Mouse (Mus musculus) midbrain, embryonic 13.5 days (tissue): ENCODE measurements at regions not wholly inside any gene's neighbourhood (a gene's known extent, or its start where the extent isn't known, plus 50 kb on each side); places are given as distances from the start of the nearest gene placed in this dataset.
A peak's percentile ranks its signal among the peaks of the same experiment; 100 is the strongest.

Experiments used
- ATAC-seq: fragments of 200-750 bp; cut with Nextera tagmentation; 2 replicates; pipeline ENCODE4 v1.8.0; 2017; ENCODE audit warnings: mild to moderate bottlenecking, moderate TSS enrichment, moderate library complexity
- H3K27ac ChIP-seq: fragments of 300-500 bp; sonication (generic); 2 replicates; pipeline ENCODE4 v1.5.1; 2015; ENCODE audit warnings: inconsistent platforms, mild to moderate bottlenecking, moderate library complexity
- H3K27me3 ChIP-seq: fragments of 300-500 bp; sonication (generic); 2 replicates; pipeline ENCODE4 v1.6.1; 2015; ENCODE audit warnings: mild to moderate bottlenecking, inconsistent platforms
- H3K36me3 ChIP-seq: fragments of 300-500 bp; sonication (generic); 2 replicates; pipeline ENCODE4 v1.6.1; 2015; ENCODE audit warnings: mild to moderate bottlenecking, inconsistent platforms
- H3K4me1 ChIP-seq: fragments of 300-500 bp; sonication (generic); replicated peaks from 2 replicates; pipeline ENCODE4 v1.6.1; 2015; ENCODE audit warnings: inconsistent platforms
- H3K4me2 ChIP-seq: fragments of 300-500 bp; sonication (generic); replicated peaks from 2 replicates; pipeline ENCODE4 v1.6.1; 2015; ENCODE audit warnings: moderate library complexity, mild to moderate bottlenecking, inconsistent platforms
- H3K4me3 ChIP-seq: fragments of 300-500 bp; sonication (generic); replicated peaks from 2 replicates; pipeline ENCODE4 v1.5.1; 2015; ENCODE audit warnings: mild to moderate bottlenecking, inconsistent platforms
- H3K9ac ChIP-seq: fragments of 300-500 bp; sonication (generic); replicated peaks from 2 replicates; pipeline ENCODE4 v1.6.1; 2015; ENCODE audit warnings: mild to moderate bottlenecking, inconsistent platforms
- H3K9me3 ChIP-seq: fragments of 300-500 bp; sonication (generic); 2 replicates; pipeline ENCODE4 v1.6.1; 2016; ENCODE audit warnings: mild to moderate bottlenecking, inconsistent platforms
- WGBS: fragments of 180-500 bp; shearing (Covaris S2); methylation state at CpG from one replicate; pipeline ENCODE4 v1.1.7; 2015; 5-methylcytosine and 5-hydroxymethylcytosine counted together

GRCm38 (mm10) chr1:55863113-55863512, 457.4 kb downstream of the Plcl1 start:
- Histone ChIP-seq H3K36me3 (no peaks in the 10 kb centered on the region), H3K27ac (no peak overlapping the region), H3K27me3 (no peaks in the 10 kb centered on the region), H3K4me1 (no peaks in the 10 kb centered on the region), H3K4me2 (no peak overlapping the region), H3K9ac (no peak overlapping the region), H3K4me3 (no peak overlapping the region), H3K9me3 (no peaks in the 10 kb centered on the region)
- ATAC-seq = no peak
- WGBS = 64% methylated on average over 3 of the region's 3 CpGs

GRCm38 (mm10) chr1:55865274-55865673, 459.6 kb downstream of the Plcl1 start:
- Histone ChIP-seq H3K27me3 (no peaks in the 10 kb centered on the region), H3K9ac (no peak overlapping the region), H3K4me1 (no peaks in the 10 kb centered on the region), H3K9me3 (no peaks in the 10 kb centered on the region), H3K4me2 (no peak overlapping the region), H3K27ac (no peak overlapping the region), H3K36me3 (no peaks in the 10 kb centered on the region), H3K4me3 (no peak overlapping the region)
- 78% methylated on average over 4 of the region's 4 CpGs for WGBS
- no peak for ATAC-seq

GRCm38 (mm10) chr1:55866677-55867076, 461.0 kb downstream of the Plcl1 start:
- Histone ChIP-seq H3K4me2 (no peak overlapping the region), H3K9me3 (no peaks in the 10 kb centered on the region), H3K4me3 (no peak overlapping the region), H3K36me3 (no peaks in the 10 kb centered on the region), H3K9ac (no peak overlapping the region), H3K4me1 (no peaks in the 10 kb centered on the region), H3K27ac (no peak overlapping the region), H3K27me3 (0 out of 2 replicates have a peak, but pooled peaks cover 2% of the 10 kb centered on the region)
- no peak for ATAC-seq

GRCm38 (mm10) chr1:55873583-55873982, 467.9 kb downstream of the Plcl1 start:
- Histone ChIP-seq H3K36me3 (no peaks in the 10 kb centered on the region), H3K4me1 (no peaks in the 10 kb centered on the region), H3K4me2 (no peak overlapping the region), H3K9me3 (no peaks in the 10 kb centered on the region), H3K4me3 (no peak overlapping the region), H3K27ac (no peak overlapping the region), H3K27me3 (peaks cover 15% of the 10 kb centered on the region; the same call in 1 of the 2 replicates), H3K9ac (no peak overlapping the region)
- 92% methylated on average over 4 of the region's 4 CpGs for WGBS
- no peak for ATAC-seq

GRCm38 (mm10) chr1:55874143-55874867, 468.6 kb downstream of the Plcl1 start:
- H3K9me3 ChIP-seq = no peaks in the 10 kb centered on the region
- H3K4me3 ChIP-seq = no peak overlapping the region
- WGBS = 16% methylated on average over 7 of the region's 7 CpGs
- H3K36me3 ChIP-seq = no peaks in the 10 kb centered on the region
- H3K27ac ChIP-seq = no peak overlapping the region
- H3K4me2 ChIP-seq = no peak overlapping the region
- ATAC-seq = peak; percentile 89
- H3K27me3 ChIP-seq = peaks cover 15% of the 10 kb centered on the region; the same call in 1 of the 2 replicates
- H3K4me1 ChIP-seq = no peaks in the 10 kb centered on the region
- no peak overlapping the region for H3K9ac ChIP-seq

- Histone ChIP-seq H3K36me3 (no peaks in the 10 kb centered on the region), H3K4me1 (no peaks in the 10 kb centered on the region), H3K4me3 (no peak overlapping the region), H3K27ac (no peak overlapping the region), H3K9me3 (no peaks in the 10 kb centered on the region), H3K27me3 (peaks cover 15% of the 10 kb centered on the region; the same call in 1 of the 2 replicates), H3K4me2 (no peak overlapping the region), H3K9ac (no peak overlapping the region)
- ATAC-seq = no peak; the same call in 1 of the 2 replicates
- 69% methylated on average over 4 of the region's 4 CpGs for WGBS
Observed at GRCm38 (mm10) chr1:55874868-55875144, 469.1 kb downstream of the Plcl1 start.

GRCm38 (mm10) chr1:55884576-55884975, 478.9 kb downstream of the Plcl1 start:
- no peak for ATAC-seq
- Histone ChIP-seq H3K9ac (no peak overlapping the region), H3K4me2 (no peak overlapping the region), H3K27ac (no peak overlapping the region), H3K9me3 (peaks cover 3% of the 10 kb centered on the region; the same call in 1 of the 2 replicates), H3K4me1 (peaks cover 24% of the 10 kb centered on the region), H3K36me3 (no peaks in the 10 kb centered on the region), H3K27me3 (peaks cover 73% of the 10 kb centered on the region), H3K4me3 (no peak overlapping the region)

- peaks cover 91% of the 10 kb centered on the region for H3K27me3 ChIP-seq
- peak; percentile 21; the same call in 1 of the 2 replicates for ATAC-seq
Observed at GRCm38 (mm10) chr1:55886383-55887070, 480.8 kb downstream of the Plcl1 start.

GRCm38 (mm10) chr1:55887386-55887785, 481.7 kb downstream of the Plcl1 start:
- H3K27me3 ChIP-seq = peaks cover 89% of the 10 kb centered on the region
- H3K4me2 ChIP-seq = no peak overlapping the region
- no peak overlapping the region for H3K27ac ChIP-seq
- H3K4me1 ChIP-seq = peaks cover 25% of the 10 kb centered on the region
- 29% methylated on average over 7 of the region's 7 CpGs for WGBS
- no peaks in the 10 kb centered on the region for H3K36me3 ChIP-seq
- H3K9ac ChIP-seq = no peak overlapping the region
- H3K9me3 ChIP-seq = no peaks in the 10 kb centered on the region
- no peak overlapping the region for H3K4me3 ChIP-seq
- ATAC-seq = no peak

More at GRCm38 (mm10) chr1:55886383-55887070, 480.8 kb downstream of the Plcl1 start:
- Histone ChIP-seq H3K4me2 (no peak overlapping the region), H3K9ac (no peak overlapping the region), H3K4me1 (peaks cover 25% of the 10 kb centered on the region), H3K4me3 (no peak overlapping the region), H3K27ac (no peak overlapping the region), H3K9me3 (no peaks in the 10 kb centered on the region), H3K36me3 (no peaks in the 10 kb centered on the region)
- WGBS = 11% methylated on average over 5 of the region's 5 CpGs

- no peaks in the 10 kb centered on the region for H3K9me3 ChIP-seq
- 16% methylated on average over 17 of the region's 17 CpGs for WGBS
- H3K9ac ChIP-seq = no peak overlapping the region
- peaks cover 86% of the 10 kb centered on the region for H3K27me3 ChIP-seq
- peak; percentile 82 for ATAC-seq
- peak overlapping the region; percentile 39 for H3K4me2 ChIP-seq
- no peaks in the 10 kb centered on the region for H3K36me3 ChIP-seq
- peaks cover 25% of the 10 kb centered on the region for H3K4me1 ChIP-seq
- H3K4me3 ChIP-seq = peak overlapping the region; percentile 10; the same call in 1 of the 2 replicates
- H3K27ac ChIP-seq = no peak overlapping the region
Observed at GRCm38 (mm10) chr1:55888711-55889366, 483.1 kb downstream of the Plcl1 start.

- H3K9me3 ChIP-seq = no peaks in the 10 kb centered on the region
- peak; percentile 49; the same call in 1 of the 2 replicates for ATAC-seq
- peaks cover 77% of the 10 kb centered on the region for H3K27me3 ChIP-seq
- H3K9ac ChIP-seq = no peak overlapping the region
- no peak overlapping the region for H3K27ac ChIP-seq
- H3K36me3 ChIP-seq = no peaks in the 10 kb centered on the region
- H3K4me2 ChIP-seq = no peak overlapping the region
- no peak overlapping the region for H3K4me3 ChIP-seq
- peaks cover 25% of the 10 kb centered on the region for H3K4me1 ChIP-seq
- 55% methylated on average over 15 of the region's 15 CpGs for WGBS
Observed at GRCm38 (mm10) chr1:55890511-55891151, 484.9 kb downstream of the Plcl1 start.

GRCm38 (mm10) chr1:55891894-55892293, 486.2 kb downstream of the Plcl1 start:
- 82% methylated on average over 10 of the region's 10 CpGs for WGBS
- no peak for ATAC-seq
- Histone ChIP-seq H3K4me1 (peaks cover 25% of the 10 kb centered on the region), H3K4me3 (no peak overlapping the region), H3K27me3 (peaks cover 82% of the 10 kb centered on the region), H3K9ac (no peak overlapping the region), H3K27ac (no peak overlapping the region), H3K9me3 (no peaks in the 10 kb centered on the region), H3K36me3 (no peaks in the 10 kb centered on the region), H3K4me2 (no peak overlapping the region)
